Mouse (Mus musculus) hindbrain, embryonic 13.5 days (tissue): ENCODE measurements at regions not wholly inside any gene's neighbourhood (a gene's known extent, or its start where the extent isn't known, plus 50 kb on each side); places are given as distances from the start of the nearest gene placed in this dataset.
"Not testable (repeated sequence)": the region's sequence is repeated elsewhere in the genome, so short reads cannot be mapped to it uniquely, and the experiment has no call there.

Experiments
- ATAC-seq: fragments of 200-750 bp; cut with Nextera tagmentation; 2 replicates; pipeline ENCODE4 v1.8.0; 2017; ENCODE audit warnings: moderate TSS enrichment; ENCODE audit not compliant: low FRiP score
- H3K27ac ChIP-seq: fragments of 300-500 bp; sonication (generic); 2 replicates; pipeline ENCODE4 v1.5.1; 2015; ENCODE audit warnings: inconsistent platforms, mild to moderate bottlenecking, moderate library complexity
- H3K27me3 ChIP-seq: fragments of 300-500 bp; sonication (generic); 2 replicates; pipeline ENCODE4 v1.6.1; 2015; ENCODE audit warnings: mild to moderate bottlenecking, inconsistent platforms
- H3K36me3 ChIP-seq: fragments of 300-500 bp; sonication (generic); 2 replicates; pipeline ENCODE4 v1.6.1; 2015; ENCODE audit warnings: mild to moderate bottlenecking, inconsistent platforms
- H3K4me1 ChIP-seq: fragments of 300-500 bp; sonication (generic); replicated peaks from 2 replicates; pipeline ENCODE4 v1.6.1; 2015; ENCODE audit warnings: inconsistent platforms
- H3K4me2 ChIP-seq: fragments of 300-500 bp; sonication (generic); 2 replicates; pipeline ENCODE4 v1.6.1; 2015; ENCODE audit warnings: inconsistent platforms, mild to moderate bottlenecking, moderate library complexity
- H3K4me3 ChIP-seq: fragments of 300-500 bp; sonication (generic); 2 replicates; pipeline ENCODE4 v1.5.1; 2015; ENCODE audit warnings: mild to moderate bottlenecking, inconsistent platforms
- H3K9ac ChIP-seq: fragments of 300-500 bp; sonication (generic); 2 replicates; pipeline ENCODE4 v1.6.1; 2015; ENCODE audit warnings: mild to moderate bottlenecking, inconsistent platforms
- H3K9me3 ChIP-seq: fragments of 300-500 bp; sonication (generic); 2 replicates; pipeline ENCODE4 v1.6.1; 2016; ENCODE audit warnings: inconsistent platforms
- WGBS: fragments of 180-500 bp; shearing (Covaris S2); methylation state at CpG from one replicate; pipeline ENCODE4 v1.1.7; 2015; 5-methylcytosine and 5-hydroxymethylcytosine counted together

DNA sequence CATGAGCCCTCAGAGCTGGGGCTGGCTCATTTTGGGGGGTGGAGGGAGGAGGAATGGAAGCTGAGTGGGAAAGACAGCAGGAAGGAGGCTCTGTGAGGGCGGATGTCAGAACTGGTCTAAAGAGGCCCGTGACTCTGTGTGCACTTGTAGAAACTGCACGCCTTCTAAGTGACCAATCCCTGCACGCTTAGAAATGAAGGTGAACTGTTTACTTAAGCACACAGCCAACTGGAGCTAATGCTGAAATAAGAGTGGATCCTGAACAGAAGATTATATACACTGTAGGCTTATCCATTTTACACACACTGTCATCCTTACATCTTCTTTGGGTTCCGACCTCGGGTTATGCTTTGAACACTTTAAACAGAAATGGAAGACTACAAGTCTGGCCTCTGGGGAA, 412.8 kb upstream of the Jmjd1c start:
- no peak for ATAC-seq
- Histone ChIP-seq H3K4me1 (no peaks in the 10 kb centered on the region), H3K9ac (no peak overlapping the region), H3K36me3 (no peaks in the 10 kb centered on the region), H3K27ac (no peak overlapping the region), H3K9me3 (peaks cover 4% of the 10 kb centered on the region), H3K27me3 (no peaks in the 10 kb centered on the region), H3K4me2 (no peak overlapping the region), H3K4me3 (no peak overlapping the region)
- 92% methylated on average over 6 of the region's 6 CpGs for WGBS

DNA sequence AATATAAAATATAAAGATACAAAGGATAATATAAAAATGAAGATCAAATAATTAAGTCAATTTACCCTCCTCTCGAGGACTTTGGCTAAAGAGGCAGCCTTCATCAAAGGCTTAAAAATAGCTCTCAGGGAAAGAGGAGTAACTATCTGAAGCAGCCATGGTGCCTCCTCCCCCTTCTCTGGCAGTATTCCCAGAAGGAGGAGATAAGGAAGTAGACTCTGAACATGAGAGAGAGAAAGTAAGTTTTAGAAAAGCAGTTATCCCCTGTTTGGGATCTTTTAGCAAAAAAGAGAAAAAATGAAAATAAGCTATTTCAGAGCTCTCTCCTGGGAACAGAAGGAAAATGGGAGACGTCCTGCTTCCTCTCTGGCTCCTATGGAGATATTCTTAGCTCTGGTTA, 406.7 kb upstream of the Jmjd1c start:
- WGBS = 70% methylated on average over 2 of the region's 2 CpGs
- H3K4me3 ChIP-seq, H3K9ac ChIP-seq, H3K9me3 ChIP-seq, H3K4me2 ChIP-seq, H3K36me3 ChIP-seq, H3K4me1 ChIP-seq, ATAC-seq, H3K27ac ChIP-seq, H3K27me3 ChIP-seq: not testable (repeated sequence)

DNA sequence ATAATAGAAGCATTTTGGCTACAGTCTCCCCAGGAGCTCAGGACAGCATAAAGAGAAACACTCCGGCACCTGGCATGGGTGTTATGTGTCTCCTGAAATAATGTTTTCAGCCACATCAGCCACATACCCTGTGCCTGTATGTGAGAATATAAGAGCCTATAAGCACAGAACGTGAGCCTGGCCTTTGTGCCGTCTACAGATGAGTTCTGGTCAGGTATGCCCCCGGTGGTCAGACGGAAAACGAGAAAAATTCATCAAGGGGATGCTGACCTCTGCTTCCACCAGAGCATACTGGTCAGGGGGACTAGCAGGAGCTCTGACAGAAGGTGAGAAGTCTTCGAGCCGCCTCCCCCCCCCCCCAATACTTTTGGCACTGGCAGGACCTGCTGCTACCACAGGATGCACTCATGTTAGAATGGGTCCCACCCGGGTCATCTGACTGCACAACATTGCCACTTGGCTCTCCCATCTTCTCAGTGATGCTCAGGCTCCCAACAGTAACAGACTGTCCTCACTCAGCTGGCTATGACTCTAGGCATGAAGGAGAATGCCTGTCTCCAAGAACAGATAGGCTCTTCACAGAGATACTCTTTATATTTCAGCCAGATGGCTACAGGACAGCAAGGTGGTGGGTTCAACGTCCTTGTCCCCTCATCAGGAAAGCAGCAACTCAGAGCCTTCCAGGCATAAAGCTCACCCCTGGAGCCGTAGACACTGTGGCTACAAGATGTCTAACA, 401.2 kb upstream of the Jmjd1c start:
- no peak for ATAC-seq
- no peaks in the 10 kb centered on the region for H3K27me3 ChIP-seq
- no peaks in the 10 kb centered on the region for H3K4me1 ChIP-seq
- no peak overlapping the region for H3K4me3 ChIP-seq
- H3K9me3 ChIP-seq = no peaks in the 10 kb centered on the region
- no peak overlapping the region for H3K27ac ChIP-seq
- no peaks in the 10 kb centered on the region for H3K36me3 ChIP-seq
- no peak overlapping the region for H3K9ac ChIP-seq
- H3K4me2 ChIP-seq = no peak overlapping the region
- WGBS = 93% methylated on average over 11 of the region's 11 CpGs

DNA sequence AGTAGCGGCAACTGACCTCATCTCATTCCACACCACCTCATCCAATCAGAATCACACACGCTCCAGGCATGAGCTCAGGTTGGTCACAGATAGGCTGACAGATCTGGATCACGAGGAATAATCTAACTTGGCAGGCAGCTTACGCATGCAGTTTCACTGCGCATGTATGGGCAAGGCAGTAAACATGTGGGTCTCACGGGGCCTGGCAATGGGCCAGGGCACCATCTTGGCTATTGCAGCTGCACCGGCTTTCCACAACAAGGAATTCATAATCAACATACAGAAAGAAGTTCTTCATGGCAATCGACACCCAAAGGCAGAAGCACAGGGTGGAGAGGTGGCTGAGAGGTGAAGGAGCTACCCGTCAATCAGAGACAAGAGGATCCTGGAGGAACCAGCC, 381.0 kb upstream of the Jmjd1c start:
- not testable (repeated sequence) for H3K4me3 ChIP-seq, H3K27me3 ChIP-seq, H3K27ac ChIP-seq, H3K9ac ChIP-seq, ATAC-seq, H3K4me2 ChIP-seq, H3K4me1 ChIP-seq, H3K9me3 ChIP-seq, H3K36me3 ChIP-seq
- 90% methylated on average over 9 of the region's 9 CpGs for WGBS

DNA sequence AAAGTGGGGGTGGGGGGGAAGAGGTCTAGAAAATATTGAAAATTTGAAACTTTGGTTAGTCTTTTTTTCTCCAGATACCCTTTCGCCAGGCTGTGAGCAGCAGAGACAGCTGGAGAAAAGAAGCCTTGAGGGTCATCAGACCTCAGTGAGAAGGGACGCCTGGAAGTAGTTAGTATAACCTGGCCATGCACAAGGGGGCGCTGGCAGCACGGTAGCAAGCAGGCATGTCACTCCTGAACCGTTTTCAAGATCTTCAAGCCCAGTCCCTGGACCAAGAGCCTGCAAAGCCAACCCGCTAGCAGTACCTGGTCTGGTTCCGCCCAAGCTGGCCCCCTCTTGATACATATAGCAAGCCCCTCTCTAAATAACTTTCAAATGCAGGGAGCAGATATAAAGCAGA, 378.0 kb upstream of the Jmjd1c start:
- Histone ChIP-seq H3K9ac (no peak overlapping the region), H3K27ac (no peak overlapping the region), H3K4me3 (no peak overlapping the region), H3K27me3 (no peaks in the 10 kb centered on the region), H3K4me2 (no peak overlapping the region), H3K36me3 (no peaks in the 10 kb centered on the region), H3K4me1 (no peaks in the 10 kb centered on the region), H3K9me3 (peaks cover 7% of the 10 kb centered on the region; the same call in 1 of the 2 replicates)
- no peak for ATAC-seq
- 77% methylated on average over 7 of the region's 7 CpGs for WGBS

DNA sequence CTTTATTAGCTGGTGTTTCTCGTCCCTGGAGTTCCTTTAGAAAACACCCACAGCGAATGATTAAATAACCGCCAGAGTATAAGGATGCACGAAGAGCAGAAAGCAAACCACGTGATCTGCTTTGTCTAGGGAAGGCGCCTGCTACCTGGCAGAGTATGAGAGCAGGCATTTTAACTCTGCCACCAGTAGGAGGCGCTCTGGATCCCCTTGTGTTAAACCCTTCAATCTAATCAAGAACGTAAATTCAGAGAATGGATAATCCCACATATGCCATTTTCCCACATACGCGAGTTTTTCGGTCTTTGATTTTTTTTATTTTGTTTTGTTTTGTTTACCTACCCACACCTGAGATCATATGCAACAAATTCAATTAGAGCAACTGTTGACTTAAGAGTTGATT, 376.1 kb upstream of the Jmjd1c start:
- ATAC-seq = no peak
- Histone ChIP-seq H3K9me3 (no peaks in the 10 kb centered on the region), H3K4me2 (no peak overlapping the region), H3K36me3 (no peaks in the 10 kb centered on the region), H3K4me3 (no peak overlapping the region), H3K27ac (no peak overlapping the region), H3K27me3 (no peaks in the 10 kb centered on the region), H3K9ac (no peak overlapping the region), H3K4me1 (no peaks in the 10 kb centered on the region)
- whole genome bisulfite sequencing = 92% methylated on average over 11 of the region's 11 CpGs

DNA sequence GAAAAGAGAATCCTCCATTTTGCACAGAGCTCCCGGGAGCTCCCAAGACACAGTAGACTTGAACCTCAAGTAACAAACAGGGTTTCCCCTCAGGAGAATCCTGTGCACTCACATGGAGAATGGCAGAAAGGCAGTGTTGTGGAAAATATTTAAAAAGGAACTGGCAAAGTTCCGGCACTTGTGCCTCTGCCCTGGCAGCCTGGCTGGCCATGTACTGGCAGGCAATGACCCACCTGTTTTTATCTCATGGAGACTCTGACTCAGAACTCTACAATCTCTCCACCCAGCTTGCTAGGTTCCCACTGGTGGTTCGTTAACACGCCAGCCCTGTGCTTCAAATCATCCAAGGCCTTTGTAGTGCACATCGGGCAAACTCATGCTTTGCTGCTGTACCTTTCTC, 362.3 kb upstream of the Jmjd1c start:
- H3K36me3 ChIP-seq = no peaks in the 10 kb centered on the region
- no peak overlapping the region for H3K4me3 ChIP-seq
- H3K27me3 ChIP-seq = no peaks in the 10 kb centered on the region
- 96% methylated on average over 5 of the region's 5 CpGs for WGBS
- no peaks in the 10 kb centered on the region for H3K4me1 ChIP-seq
- no peak for ATAC-seq
- no peak overlapping the region for H3K4me2 ChIP-seq
- peaks cover 5% of the 10 kb centered on the region; the same call in 1 of the 2 replicates for H3K9me3 ChIP-seq
- no peak overlapping the region for H3K9ac ChIP-seq
- H3K27ac ChIP-seq = no peak overlapping the region

DNA sequence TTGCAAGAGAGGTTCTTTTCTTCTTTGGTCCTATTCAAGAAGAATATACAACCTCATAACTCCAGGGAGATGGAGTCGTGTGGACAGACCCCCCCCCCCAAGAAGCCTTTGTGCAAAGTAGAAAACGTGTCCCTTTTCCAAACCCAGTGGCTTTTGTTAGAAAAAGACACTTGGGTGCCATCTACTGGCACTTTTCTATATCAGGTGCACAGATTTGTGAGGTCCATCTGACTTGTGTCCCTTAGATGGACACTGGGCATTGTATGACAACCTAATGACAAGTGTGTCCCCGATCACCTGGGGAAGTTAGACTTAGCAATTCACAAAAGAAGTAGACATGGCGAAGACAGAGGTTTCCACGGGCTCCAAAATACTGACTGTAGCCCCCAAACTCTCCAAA, 361.1 kb upstream of the Jmjd1c start:
- H3K9ac ChIP-seq = no peak overlapping the region
- WGBS = 67% methylated on average over 5 of the region's 5 CpGs

DNA sequence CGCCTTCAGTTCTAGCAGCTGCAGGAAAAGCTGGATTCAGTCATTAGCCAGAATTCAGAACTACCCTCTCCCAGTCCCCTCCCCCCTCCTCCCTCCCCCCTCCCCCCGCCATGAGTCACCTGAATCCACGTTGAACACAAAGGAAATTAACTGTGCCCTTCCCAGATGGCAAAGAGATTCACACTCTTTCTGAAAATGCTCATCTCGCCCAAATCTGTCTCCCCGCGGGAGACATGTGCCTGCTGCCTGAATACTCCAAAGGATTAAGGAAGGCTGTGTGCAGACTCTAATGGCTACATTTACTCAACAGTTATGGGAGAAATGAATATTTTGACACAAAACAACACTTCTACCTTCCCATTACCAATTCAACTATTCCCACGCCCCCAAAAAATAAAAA, 356.9 kb upstream of the Jmjd1c start:
- Histone ChIP-seq H3K4me1 (no peaks in the 10 kb centered on the region), H3K27ac (no peak overlapping the region), H3K36me3 (no peaks in the 10 kb centered on the region), H3K27me3 (no peaks in the 10 kb centered on the region), H3K4me2 (no peak overlapping the region), H3K4me3 (no peak overlapping the region), H3K9me3 (no peaks in the 10 kb centered on the region), H3K9ac (no peak overlapping the region)
- no peak for ATAC-seq
- 80% methylated on average over 6 of the region's 7 CpGs for WGBS

More for the DNA sequence above, 361.1 kb upstream of the Jmjd1c start:
- Histone ChIP-seq H3K27me3 (no peaks in the 10 kb centered on the region), H3K27ac (no peak overlapping the region), H3K4me3 (no peak overlapping the region), H3K9me3 (peaks cover 3% of the 10 kb centered on the region; the same call in 1 of the 2 replicates), H3K4me1 (no peaks in the 10 kb centered on the region), H3K36me3 (no peaks in the 10 kb centered on the region), H3K4me2 (no peak overlapping the region)
- ATAC-seq = no peak

DNA sequence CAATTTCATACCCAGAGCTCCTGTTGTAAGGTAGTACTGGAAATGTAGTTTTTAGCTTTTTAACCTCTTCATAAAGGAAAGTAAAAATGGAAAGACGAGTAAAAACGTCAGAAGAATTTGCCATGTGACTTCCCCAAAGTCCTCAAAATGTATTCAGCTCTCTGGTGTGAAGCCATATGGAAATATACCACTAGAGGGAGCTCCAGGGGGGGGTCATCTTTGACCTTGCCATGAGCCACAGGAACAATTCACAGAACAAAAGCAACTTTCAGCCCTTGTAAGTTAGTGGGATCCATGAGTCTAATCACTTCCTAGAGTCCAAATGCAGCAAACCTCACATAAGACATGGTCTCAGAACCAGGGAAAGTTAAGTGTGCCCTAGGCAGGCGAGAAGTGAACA, 354.1 kb upstream of the Jmjd1c start:
- H3K27ac ChIP-seq = no peak overlapping the region
- H3K9me3 ChIP-seq = no peaks in the 10 kb centered on the region
- 65% methylated on average over 3 of the region's 3 CpGs for WGBS
- H3K9ac ChIP-seq = no peak overlapping the region
- no peaks in the 10 kb centered on the region for H3K27me3 ChIP-seq
- no peaks in the 10 kb centered on the region for H3K4me1 ChIP-seq
- H3K36me3 ChIP-seq = no peaks in the 10 kb centered on the region
- no peak overlapping the region for H3K4me3 ChIP-seq
- no peak overlapping the region for H3K4me2 ChIP-seq
- no peak for ATAC-seq

DNA sequence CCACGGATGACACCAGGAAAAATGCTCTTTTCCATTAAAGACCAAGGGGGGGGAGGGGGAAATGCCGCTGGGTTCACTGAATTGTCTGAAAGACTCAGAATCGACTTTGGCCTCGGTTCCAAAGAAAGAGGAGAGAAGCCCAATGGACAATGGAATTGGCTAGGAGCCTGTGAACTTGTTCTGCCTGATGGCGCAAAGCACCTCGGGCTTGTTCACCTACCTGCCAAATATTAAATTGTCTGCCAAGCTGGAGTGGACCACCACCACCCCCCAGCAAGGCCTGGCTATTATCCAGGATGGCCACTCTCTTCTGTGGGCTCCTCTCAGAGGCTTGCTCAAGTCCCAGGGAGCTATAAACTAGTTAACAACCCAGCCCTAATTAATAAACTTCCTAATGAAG, 352.7 kb upstream of the Jmjd1c start:
- WGBS = 71% methylated on average over 6 of the region's 6 CpGs
- H3K4me3 ChIP-seq = no peak overlapping the region
- H3K9ac ChIP-seq = no peak overlapping the region
- no peaks in the 10 kb centered on the region for H3K27me3 ChIP-seq
- no peaks in the 10 kb centered on the region for H3K4me1 ChIP-seq
- no peak for ATAC-seq
- no peaks in the 10 kb centered on the region for H3K36me3 ChIP-seq
- no peaks in the 10 kb centered on the region for H3K9me3 ChIP-seq
- H3K4me2 ChIP-seq = no peak overlapping the region
- no peak overlapping the region for H3K27ac ChIP-seq

DNA sequence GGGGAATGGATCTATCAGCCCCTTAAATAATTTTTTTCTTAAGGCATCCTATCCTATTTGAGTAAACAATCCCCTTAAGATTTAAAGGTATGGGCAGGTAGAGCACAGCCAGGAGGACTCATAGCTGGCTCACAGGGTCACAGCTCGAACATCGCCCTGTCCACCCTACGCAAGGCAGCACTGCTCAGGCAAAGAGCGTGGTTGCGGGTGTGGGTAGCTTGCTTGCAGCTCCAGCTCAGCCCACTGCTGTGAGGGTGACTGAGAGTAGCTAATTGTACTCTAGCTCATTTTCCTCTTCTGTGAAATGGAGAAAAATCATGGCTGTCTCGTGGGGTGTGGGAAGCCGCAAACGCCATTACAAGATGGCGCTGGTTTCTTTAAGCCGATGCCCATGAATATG, 350.1 kb upstream of the Jmjd1c start:
- H3K36me3 ChIP-seq = no peaks in the 10 kb centered on the region
- H3K27me3 ChIP-seq = no peaks in the 10 kb centered on the region
- no peak overlapping the region for H3K27ac ChIP-seq
- 97% methylated on average over 10 of the region's 10 CpGs for WGBS
- no peak overlapping the region for H3K9ac ChIP-seq
- no peak overlapping the region for H3K4me3 ChIP-seq
- H3K4me1 ChIP-seq = no peaks in the 10 kb centered on the region
- H3K9me3 ChIP-seq = no peaks in the 10 kb centered on the region
- ATAC-seq = no peak
- H3K4me2 ChIP-seq = no peak overlapping the region

DNA sequence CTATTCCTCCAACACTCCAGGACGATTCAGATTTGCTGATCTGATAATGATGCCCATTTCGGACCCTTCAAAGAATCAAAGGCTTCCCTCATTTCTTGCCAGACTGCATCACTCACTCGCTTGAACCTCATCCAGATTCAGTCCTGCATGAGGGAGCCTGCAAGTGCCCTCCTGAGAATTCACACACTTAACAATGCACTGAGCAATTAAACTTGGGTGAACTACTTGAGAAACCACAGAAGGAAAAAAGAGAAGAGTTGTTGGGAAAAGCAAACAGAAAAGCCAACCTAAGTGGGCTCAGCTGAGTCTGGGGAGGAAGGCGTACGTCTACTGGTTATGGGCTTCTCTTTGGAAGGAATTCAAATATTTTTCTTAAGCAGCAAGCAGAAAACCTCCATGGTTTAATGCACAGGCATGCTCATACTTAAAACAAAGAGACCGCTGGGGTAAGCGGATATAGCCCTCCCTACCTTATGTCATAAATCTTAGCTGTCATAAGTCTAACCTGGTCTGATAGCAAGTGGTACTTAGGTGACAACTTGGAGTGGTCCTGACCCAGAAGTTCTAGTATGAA, 343.6 kb upstream of the Jmjd1c start:
- H3K27ac ChIP-seq = no peak overlapping the region
- no peaks in the 10 kb centered on the region for H3K27me3 ChIP-seq
- H3K9ac ChIP-seq = no peak overlapping the region
- H3K36me3 ChIP-seq = no peaks in the 10 kb centered on the region
- H3K4me3 ChIP-seq = no peak overlapping the region
- 90% methylated on average over 7 of the region's 7 CpGs for WGBS
- no peaks in the 10 kb centered on the region for H3K9me3 ChIP-seq
- ATAC-seq = no peak
- H3K4me1 ChIP-seq = no peaks in the 10 kb centered on the region
- H3K4me2 ChIP-seq = no peak overlapping the region
